Mouse (Mus musculus) CD4-positive helper T cell, adult 2 months (primary cell): ENCODE measurements around the gene Tnf.
A peak's percentile ranks its signal among the peaks of the same experiment; 100 is the strongest.

Source experiments
- DNase-seq: peaks from one replicate; pipeline ENCODE4 v3.0.0-alpha.2; 2012; ENCODE audit warnings: low read depth, missing footprints, low spot score

Tnf gene

DNA sequence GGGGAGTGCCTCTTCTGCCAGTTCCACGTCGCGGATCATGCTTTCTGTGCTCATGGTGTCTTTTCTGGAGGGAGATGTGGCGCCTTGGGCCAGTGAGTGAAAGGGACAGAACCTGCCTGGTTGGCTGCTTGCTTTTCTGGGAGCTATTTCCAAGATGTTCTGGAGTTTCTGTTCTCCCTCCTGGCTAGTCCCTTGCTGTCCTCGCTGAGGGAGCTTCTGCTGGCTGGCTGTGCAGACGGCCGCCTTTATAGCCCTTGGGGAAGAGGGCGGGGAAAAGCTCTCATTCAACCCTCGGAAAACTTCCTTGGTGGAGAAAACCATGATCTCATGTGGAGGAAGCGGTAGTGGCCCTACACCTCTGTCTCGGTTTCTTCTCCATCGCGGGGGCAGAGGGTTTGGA is at the start of gene Tnf:
Gene Tnf (minus strand): TSS at position 221 of the 400 bp plus-strand sequence.
- peak; percentile 88 for DNase-seq

DNA sequence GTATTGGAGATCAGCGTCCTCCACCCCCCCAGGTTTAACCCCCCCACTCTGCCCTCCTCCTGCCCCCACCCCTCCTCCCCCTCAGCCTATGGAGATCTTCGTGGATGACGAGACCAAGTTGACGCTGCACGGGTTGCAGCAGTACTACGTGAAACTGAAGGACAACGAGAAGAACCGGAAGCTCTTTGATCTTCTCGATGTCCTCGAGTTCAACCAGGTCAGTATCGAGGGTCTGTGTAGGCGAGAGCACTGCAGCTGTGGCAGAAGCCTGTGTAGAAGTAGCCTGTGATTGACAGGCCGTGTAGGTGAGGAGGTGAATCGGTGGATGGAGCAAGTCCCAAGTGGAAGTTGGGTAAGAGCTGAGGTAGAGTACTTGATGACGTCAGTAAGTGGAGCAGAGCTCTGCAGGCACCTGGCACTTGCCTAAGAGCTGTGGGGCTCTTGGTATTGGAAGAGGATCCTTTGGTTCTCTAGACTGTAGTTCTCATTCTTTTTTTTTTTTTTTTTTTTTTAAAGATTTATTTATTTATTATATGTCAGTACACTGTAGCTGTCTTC is 49.4 kb upstream of the Tnf start:
- DNase-seq, result no peak

DNA sequence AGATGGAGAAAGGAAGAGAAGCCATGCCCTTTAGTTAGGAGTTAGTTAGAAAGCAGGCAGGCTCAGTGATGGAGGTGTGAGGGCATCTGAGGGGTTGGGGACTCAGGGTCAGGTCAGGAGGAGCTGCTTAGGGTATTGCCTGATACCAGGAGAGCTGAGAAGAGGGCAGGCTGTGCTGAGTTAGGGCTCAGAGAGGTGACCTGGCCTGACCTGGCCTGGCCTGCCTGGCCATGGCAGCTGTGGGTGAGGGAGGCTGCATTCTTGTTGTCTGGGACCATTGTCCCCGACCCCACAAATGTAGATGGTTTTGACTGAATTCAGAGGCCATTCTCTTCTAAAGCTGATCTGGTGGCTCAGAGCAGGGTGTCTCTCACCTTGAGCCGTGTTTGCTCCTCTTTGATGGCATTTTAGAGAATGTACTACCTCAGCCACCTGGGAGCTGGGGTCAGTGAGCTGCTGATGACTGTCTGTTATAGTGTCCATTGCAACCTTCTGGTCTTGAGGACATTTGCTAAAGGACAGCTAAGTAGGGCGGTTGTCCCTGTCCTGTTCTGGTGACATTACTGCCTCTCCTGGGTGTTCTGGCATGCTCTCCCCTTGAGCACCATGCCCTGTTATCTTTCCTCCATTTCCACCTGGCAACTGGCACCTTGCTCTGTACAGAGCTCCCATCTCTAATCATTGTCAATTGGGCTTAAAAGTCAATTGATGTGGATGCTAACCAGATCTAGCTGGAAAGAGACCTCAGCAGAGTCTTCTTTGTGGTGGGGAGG is 48.7 kb upstream of the Tnf start:
- DNase-seq, result no peak

DNA sequence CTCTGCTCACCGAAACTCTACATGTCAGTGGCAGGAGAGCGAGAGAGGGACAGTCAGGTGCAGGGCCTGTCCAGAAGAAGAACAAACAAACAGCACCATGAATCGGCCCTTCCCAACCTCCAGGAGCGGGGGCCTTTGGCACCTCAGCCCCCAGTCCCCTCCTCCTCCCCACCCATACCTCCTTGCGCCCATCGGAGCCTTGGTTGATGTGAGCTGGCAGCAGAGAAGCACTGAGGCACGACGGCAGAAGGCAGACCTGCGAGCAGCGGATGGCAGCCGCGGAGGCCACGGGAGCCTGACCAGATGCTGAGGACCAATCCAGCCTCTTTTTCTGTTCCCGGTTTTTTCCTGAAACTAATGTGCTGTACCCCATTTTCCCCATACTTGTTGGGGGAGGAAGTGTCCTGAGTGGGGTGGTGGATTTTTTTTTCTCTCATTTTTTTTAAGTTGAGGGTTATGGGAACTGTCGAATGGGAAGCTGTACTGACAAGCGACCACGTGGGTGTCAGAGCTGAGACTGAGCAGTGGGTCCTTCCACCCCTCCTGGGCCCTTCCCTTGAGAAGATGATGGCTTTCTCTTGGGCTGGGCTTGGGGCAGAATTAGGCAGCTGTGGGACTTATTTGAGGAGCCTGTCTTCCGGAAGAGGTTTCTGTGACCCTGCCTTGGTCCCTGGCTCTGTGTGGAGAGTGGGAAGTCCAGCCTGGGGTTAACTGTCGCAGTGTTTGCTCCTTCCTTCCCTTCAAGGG is 47.8 kb upstream of the Tnf start:
- no peak for DNase-seq

DNA sequence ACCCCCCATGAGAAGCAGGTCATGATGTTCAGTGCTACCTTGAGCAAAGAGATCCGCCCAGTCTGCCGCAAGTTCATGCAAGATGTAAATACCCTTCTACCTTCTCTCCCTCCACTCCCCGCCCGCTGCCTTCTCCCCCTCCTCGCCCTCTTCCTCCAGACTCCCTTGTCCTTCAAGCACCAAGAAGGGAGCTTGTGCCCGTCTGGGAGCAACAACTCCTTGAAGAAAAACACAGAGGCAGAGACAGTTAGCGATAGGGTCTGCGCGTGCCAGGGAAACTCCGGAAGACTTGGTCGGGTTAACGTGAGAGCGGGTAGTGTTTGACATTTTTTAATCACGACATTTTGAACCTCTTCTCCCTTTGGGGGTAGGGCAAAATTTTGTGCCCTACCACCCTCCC is 47.2 kb upstream of the Tnf start:
- DNase-seq, result no peak

DNA sequence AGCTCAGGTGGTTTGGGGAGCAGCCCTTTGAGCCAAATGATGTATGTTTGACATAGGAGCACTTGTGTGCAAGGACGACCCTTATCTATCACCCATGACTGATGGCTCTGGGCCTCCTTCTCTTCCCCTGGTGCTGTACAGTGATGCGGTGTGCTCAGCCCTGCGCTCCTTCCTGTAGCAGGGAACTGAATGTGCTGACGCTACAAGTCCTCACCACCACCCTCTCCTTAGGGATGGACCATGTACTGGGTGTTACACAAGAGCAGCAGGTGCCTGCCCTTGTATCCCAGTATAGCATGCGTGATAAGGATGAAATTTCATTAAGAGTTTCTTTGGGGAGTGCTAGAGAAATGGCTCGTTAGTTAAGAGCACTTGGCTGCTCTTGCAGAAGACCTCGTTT is 45.3 kb upstream of the Tnf start:
- no peak for DNase-seq

DNA sequence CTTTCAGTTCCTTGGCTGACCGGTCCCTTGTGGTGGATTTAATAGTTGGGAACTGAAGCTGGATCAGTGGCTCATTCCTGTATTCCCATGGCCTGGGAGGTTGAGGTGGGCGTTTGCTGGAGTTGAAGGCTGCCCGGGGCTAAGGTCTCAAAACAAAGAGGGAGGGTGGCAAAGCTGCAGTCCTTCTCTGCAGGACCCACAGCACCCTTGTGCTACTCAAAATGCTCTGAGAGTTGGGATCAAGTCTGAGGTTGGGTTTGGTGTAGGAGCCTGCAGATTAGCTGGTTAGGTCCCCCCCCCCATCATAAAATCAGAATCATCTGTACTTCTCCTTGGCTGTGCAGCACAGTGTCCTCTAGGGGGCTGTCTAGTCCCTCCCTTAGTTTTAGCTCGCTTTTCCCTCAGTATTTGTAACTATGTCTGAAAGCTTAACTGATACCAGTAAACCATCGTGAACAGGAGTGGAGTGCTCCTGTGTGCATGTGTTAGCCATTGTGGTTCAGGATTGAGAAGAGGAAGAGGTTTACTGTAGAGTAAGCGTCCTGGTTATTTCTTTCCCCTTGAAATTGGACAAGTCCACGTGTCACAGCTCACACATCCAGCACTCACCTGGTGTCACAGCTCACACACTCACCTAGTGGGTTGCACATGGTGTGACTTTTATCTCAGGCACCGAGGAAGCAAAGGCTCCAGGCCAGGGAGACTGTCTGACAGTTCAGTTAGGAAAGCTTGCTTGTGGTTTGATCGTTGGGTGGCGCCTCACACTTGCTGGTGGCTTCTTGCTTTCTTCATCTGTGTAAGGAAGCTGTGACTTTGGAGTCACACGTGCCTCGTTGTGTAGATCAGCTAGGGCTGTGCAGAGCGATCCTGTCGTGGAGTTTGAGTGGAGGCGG is 44.2 kb upstream of the Tnf start:
- peak; percentile 82 for DNase-seq

DNA sequence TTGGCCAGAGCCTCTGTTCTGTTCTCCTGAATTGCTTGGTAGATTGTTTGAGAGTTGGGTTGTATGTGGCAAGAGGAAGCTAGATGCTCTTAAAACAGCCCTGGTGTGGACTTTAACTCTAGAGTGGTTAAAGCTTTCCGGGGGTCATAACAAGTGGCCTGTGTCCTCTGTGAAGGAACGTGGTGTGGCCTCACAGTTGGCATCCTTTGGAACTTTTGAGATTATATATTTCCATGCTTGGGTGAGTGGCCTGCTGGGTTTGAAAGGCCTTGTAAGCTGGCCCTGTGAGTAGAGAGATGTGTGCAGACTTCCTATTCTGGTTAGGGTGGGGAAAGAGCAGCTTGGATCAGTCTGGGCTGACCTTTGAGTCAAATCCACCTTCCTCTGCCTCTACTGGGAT is 43.2 kb upstream of the Tnf start:
- DNase-seq, result peak; percentile 27

DNA sequence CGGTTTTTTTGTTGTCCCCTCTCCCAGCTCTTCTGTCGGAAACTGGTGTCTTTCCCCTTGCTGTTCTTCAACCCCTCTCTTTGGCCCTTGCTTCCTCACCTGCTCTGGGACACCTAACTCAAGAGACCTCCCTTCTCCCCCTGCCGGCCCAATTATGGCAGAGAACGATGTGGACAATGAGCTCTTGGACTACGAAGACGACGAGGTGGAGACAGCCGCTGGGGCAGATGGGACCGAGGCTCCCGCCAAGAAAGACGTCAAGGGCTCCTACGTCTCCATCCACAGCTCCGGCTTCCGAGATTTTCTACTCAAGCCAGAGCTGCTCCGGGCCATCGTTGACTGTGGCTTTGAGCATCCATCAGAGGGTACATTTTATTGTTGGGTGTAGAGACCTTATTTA is 41.3 kb upstream of the Tnf start:
- peak; percentile 55 for DNase-seq

DNA sequence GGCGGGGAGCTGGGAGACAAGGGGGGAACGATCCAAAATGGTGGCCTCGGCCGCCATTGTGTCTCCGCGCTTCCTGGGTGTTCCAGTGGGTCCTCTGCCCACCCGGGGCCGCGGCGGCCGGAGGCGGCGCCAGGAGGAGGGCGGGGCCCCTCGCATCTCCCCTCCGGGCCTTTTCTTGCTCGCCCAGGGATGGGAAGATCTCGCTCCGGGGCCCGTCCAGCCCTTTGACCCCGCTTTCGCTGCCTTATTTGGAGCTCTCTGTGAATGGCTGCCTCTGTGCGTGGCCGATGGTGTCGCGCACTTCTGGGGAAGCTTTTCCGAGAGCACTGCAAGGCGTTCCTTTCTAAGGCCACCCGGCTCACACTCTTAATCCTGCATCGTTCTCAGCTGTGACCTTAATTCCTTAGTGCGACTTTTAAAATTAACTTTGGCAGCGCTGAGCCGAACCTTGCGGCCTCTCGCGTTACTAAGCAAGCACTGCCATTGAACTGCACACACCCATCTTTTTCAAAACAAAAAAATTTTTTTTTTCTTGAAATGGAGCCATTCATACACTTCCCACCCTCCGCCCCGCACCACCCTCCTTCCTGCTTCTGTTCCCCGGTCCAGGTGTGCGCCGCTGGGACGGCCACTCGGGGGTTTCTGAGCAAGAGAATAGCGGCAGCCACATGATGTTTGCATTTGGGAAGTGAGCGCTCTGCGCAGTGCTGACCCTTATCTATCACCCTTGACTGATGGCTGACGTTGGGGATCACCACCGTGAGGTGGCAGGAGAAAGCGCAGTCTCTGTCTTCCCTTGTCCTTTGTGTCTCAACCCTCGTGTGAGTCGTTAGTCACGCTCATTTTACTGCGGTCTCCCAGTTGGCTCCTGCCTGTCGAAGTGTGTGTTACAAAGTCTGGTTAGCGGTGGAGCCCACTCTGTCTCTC is 40.5 kb upstream of the Tnf start:
- DNase-seq, result peak; percentile 84

DNA sequence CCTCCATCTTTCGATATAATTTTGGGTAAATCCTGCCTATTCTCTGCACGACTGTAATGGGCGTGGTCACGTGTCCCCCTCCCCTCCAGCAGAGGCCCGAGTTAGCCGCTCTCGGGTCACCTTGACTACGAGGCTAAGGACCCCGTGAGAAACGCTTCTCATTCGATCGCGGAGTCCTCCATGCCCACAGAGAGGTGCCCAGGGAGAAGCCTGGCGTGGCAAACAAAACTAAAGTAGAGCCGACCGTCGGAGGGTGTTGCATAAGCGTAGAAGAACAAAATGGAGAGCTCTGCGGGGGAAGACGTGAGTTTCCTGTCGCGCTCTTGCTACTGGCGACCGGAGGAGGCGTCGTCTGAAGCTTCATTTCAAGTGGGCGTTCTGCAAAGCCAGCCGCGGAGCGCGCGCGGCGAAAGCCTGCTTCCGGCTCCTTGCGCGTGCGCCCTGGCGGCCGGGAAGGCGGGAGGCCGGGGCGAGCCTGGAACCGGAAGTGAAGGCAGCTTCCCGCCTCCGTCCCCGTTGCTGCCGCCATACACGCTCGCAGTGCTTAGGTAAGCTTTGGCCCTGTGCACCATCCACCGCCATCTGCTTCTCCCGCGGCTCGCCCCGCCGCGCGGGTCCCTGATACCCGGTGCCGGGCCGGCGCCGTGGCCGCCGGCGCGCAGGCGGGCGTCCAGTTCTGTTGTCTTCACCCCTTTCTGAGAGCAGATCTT is 39.7 kb upstream of the Tnf start, which contains the start of gene Ddx39b:
Gene Ddx39b (plus strand): TSS at position 442 of the 710 bp plus-strand sequence.
- peak; percentile 98 for DNase-seq

DNA sequence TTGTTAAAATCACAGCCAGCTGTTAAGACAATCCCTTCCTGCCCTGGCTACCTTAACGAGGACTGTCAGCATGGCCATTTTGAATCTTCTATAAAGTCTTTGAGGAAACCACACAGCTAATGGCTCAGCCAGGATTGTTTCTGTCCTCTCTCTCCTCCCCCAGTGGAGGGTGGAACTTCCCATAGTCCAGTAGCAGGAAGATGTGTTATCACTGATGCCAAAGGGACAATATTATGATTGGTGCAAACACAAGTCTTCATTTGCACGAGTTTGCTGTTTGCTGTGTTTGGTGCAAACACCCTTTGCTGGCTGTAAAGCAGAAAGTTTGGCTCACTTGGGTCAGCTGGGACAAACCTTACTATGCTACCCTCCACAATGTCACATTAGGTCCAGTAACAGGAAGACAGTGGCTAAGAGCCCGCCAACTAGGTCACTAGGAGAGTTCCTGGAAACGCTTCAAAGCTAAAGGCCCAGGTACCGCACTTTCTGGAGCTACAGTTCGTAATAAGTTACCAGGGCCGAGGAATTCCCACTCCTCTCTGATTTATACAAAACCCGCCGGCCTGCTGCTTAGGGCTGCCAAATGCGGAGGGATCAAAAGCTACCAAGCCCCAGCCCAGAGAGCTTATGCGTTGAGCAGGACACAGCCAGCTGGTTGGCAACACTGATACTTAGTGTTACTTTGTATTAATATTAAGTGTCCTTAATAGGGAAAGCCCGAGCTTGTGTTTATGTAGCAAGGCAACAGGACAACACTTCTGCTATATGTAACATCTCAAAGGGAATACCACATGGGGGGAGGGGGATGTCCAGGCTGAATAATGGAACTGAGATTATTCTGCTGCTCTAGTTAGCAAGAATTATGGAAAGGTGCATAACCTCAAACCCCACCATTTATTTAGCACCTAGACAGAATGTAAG is 38.8 kb upstream of the Tnf start:
- DNase-seq, result no peak

DNA sequence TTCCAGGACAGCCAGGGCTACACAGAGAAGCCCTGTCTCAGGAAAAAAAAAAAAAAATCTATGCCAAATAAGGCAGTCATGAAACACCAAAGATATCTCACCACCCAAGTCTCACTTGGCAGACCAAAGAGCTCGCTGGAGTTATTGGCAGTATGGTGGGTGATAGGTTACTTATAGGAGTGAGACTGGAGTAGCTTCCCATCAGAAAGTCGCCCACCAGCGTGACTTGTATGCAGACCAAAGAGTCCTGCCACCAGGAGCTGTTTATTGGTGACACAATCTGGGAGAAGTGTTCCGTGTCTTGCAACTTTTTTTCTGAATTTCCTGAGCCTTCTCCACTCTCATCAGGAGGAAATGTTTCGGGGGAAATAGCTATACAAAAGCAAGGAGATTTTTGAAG is 37.9 kb upstream of the Tnf start:
- DNase-seq, result no peak

DNA sequence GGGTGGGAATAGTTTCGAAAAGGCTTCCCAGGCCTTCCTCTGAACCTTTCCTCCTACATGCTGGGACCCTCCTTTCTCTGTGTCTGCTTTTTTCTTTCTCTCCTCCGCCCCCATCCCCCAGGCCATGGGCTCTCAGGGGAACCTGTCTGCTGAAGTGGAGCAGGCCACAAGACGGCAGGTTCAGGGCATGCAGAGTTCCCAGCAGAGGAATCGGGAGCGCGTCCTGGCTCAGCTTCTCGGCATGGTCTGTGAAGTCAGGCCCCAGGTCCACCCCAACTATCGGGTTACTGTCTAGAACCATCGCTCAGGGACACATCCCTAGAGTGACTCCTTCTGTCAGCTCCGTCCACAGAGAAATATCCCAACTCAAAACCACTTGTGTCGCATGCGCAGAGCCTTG is 35.7 kb upstream of the Tnf start:
- no peak for DNase-seq

DNA sequence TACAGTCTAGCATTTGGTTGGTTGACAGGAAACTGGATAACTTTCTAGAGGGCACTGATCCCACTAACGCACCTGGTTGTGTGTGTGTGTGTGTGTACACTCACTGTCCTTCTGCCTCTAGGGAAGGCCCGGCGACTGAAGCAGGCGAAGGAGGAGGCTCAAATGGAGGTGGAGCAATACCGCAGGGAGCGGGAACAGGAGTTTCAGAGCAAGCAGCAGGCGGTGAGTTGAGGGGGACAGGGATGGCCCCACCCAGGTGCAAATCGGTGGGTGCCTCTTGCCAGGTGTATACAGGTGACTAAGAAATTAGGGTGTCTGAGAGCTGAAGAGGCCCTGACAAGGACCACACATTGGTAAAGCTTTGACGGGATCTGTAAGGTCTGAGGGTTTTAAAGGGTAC is 35.2 kb upstream of the Tnf start:
- DNase-seq, result no peak

DNA sequence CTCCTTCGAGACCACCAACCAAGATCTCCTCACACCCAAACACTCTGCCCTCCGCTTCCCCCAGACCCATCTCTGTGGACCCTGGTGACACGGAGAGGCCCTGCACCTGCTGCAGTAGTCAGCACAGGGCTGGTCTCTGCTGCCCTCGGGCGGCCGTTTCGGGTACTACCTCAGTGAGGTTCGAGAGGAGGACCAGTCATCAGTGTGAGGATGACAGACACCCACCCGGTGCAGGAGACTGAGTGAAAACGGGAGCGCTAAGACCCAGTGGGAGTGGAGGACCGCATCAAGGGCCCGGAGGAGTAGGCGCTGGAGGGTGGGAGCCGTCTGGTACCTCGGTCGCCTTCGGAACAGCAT is 34.6 kb upstream of the Tnf start:
- peak; percentile 93 for DNase-seq

DNA sequence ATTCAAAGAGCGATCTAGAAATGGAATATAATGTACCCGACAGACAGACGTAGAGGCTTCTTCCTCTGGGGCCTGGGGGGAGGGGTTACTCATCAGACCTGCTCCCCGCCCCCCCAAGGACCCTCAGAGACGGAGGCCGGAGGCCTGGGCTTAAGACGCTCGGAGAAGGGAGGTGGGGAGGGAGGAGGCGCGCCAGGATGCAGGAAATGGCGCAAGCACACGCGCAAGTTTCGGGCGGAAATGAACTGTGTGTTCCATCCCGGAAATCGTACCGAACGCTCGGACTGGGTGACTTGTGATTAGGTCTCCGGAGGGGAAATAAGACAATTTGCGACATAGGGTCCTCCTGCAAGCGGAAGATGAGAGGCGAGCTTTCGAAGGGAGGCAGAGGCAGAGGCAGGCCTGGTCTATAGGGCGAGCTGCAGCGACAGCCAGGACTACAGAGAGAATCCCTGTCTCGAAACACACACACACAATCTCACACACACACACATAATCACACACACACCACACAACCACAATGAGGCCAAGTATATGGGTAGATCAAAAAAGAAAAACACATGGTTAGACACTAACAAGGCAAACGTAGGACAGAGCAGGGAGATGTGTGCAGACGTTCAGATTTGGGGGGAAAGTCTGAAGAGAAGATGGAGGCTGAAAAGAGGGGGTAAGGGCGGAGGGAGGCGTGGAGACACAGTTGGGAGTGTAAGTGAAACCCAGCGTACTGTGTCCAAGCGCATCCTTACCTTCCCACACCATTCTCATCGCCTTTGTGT is 34.0 kb upstream of the Tnf start, which contains the start of gene Nfkbil1:
Gene Nfkbil1 (minus strand): TSS at position 179 of the 776 bp plus-strand sequence.
- DNase-seq, result peak; percentile 93

DNA sequence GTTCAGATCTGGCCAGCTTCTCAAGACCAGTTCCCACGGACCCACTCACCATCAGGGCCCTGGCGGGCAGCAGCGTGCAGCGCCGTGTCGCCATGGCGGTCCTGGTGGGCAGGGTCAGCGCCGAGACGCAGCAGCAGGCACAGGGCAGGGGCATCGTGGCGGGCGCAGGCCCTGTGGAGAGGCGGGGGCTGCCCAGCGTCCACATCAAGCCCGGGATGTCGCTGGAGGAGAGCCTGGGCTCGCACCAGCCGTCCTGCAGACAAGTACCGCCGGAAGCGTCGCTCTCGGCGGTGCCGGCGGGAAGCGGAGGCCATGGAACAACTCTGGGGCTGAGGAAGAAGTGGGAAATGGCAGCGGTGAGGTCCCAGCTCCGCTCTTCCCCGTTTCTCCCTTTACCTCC is 33.1 kb upstream of the Tnf start:
- DNase-seq, result peak; percentile 64
